Mouse (Mus musculus): Measurements from ENCODE around the gene Rbsn. TPM values are rescaled to one million over a fixed set of nuclear protein-coding genes. Genes with fewer than 3 reads are reported as not detected.

Rbsn gene
- polyA plus RNA-seq, 1 experiment from 2014 or later, result 8.9 TPM

DNA sequence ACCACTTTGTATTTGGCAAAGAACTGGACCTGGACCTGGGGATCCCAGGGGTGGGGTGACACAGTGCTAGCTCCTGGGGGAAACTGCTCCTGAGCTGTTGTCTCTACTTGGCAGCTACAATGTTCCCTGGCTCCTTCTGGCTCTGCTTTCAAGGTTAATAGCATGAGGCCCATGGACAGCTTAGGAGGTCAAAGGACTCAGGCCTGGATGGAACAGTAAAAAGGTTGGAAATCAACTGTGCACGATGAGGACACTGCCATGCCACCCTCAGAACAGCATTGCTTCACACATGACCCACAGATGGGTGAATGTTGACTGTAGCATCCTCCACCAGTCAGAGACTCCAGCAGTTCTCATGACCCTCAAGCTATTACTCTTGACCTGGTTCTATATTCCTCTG, 16.6 kb upstream of the Rbsn start:
- Histone ChIP-seq H3K27me3 (no peaks in the 10 kb centered on the region), H3K4me2 (no peak overlapping the region), H3K36me3 (no peaks in the 10 kb centered on the region), H3K27ac (no peak overlapping the region), H3K4me1 (replicated peaks) (no peaks in the 10 kb centered on the region), H3K9ac (no peak overlapping the region), H3K9me3 (replicated peaks) (no peaks in the 10 kb centered on the region), H3K4me3 (replicated peaks) (no peak overlapping the region)
- DNase-seq, result no peak
- ATAC-seq (ENCODE audit: low read depth), result no peak
- 42% methylated on average over 1 of the region's 1 CpGs for WGBS (ENCODE audit: insufficient replicate concordance)

GRCm38 (mm10) chr6:92229586-92229985, 14.9 kb upstream of the Rbsn start:
- Histone ChIP-seq H3K9me3 (replicated peaks) (no peaks in the 10 kb centered on the region), H3K36me3 (no peaks in the 10 kb centered on the region), H3K4me1 (replicated peaks) (no peaks in the 10 kb centered on the region), H3K27me3 (no peaks in the 10 kb centered on the region), H3K4me2 (no peak overlapping the region), H3K27ac (no peak overlapping the region), H3K4me3 (replicated peaks) (no peak overlapping the region), H3K9ac (no peak overlapping the region)
- WGBS (ENCODE audit: insufficient replicate concordance), result 58% methylated on average over 2 of the region's 2 CpGs
- ATAC-seq (ENCODE audit: low read depth) (no peak), DNase-seq (no peak)

DNA sequence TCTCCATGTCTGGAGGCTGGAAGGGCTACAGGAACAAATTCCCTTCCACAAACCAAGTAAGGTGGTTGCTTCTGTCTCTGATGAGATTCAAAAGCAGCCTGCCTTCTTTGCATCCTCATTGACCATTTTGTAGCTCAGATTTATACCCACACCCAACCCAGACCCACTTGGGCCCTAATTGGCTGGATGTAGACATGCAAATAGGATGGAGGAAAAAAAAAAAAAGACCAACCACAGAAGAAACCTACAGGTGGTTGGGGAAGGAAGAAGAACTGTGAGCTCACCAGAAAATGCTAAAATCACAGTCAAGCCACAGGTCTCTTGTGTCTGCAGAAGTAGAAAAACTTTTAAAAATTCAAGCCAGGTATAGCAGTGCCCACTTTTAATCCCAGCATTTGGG, 14.4 kb upstream of the Rbsn start:
- ATAC-seq (ENCODE audit: low read depth) (no peak), DNase-seq (no peak)
- Histone ChIP-seq H3K4me3 (replicated peaks) (no peak overlapping the region), H3K9ac (no peak overlapping the region), H3K27ac (no peak overlapping the region), H3K36me3 (no peaks in the 10 kb centered on the region), H3K27me3 (no peaks in the 10 kb centered on the region), H3K9me3 (replicated peaks) (no peaks in the 10 kb centered on the region), H3K4me1 (replicated peaks) (no peaks in the 10 kb centered on the region), H3K4me2 (no peak overlapping the region)

GRCm38 (mm10) chr6:92224981-92225380, 10.3 kb upstream of the Rbsn start:
- ATAC-seq (ENCODE audit: low read depth) (no peak), DNase-seq (no peak)
- Histone ChIP-seq H3K36me3 (no peaks in the 10 kb centered on the region), H3K27me3 (no peaks in the 10 kb centered on the region), H3K4me2 (no peak overlapping the region), H3K4me1 (replicated peaks) (no peaks in the 10 kb centered on the region), H3K9ac (no peak overlapping the region), H3K9me3 (replicated peaks) (no peaks in the 10 kb centered on the region), H3K4me3 (replicated peaks) (no peak overlapping the region), H3K27ac (no peak overlapping the region)
- 53% methylated on average over 1 of the region's 1 CpGs for WGBS (ENCODE audit: insufficient replicate concordance)

- no peak overlapping the region for H3K4me3 ChIP-seq (replicated peaks)
- H3K4me2 ChIP-seq, result no peak overlapping the region
- 66% methylated on average over 3 of the region's 3 CpGs for WGBS (ENCODE audit: insufficient replicate concordance)
- no peaks in the 10 kb centered on the region for H3K4me1 ChIP-seq (replicated peaks)
- H3K27me3 ChIP-seq, result no peaks in the 10 kb centered on the region
- DNase-seq, result no peak
- H3K36me3 ChIP-seq, result no peaks in the 10 kb centered on the region
- H3K9ac ChIP-seq, result no peak overlapping the region
- ATAC-seq (ENCODE audit: low read depth), result 0 out of 2 replicates have a peak, but pooled peaks have one; percentile 11
- no peaks in the 10 kb centered on the region for H3K9me3 ChIP-seq (replicated peaks)
- no peak overlapping the region for H3K27ac ChIP-seq
Measured at GRCm38 (mm10) chr6:92222021-92222420, 7.3 kb upstream of the Rbsn start.

GRCm38 (mm10) chr6:92221604-92222003, 6.9 kb upstream of the Rbsn start:
- ATAC-seq (ENCODE audit: low read depth), result peak; percentile 54; the same call in 1 of the 2 replicates
- Histone ChIP-seq H3K27ac (no peak overlapping the region), H3K27me3 (no peaks in the 10 kb centered on the region), H3K4me2 (no peak overlapping the region), H3K9ac (no peak overlapping the region), H3K9me3 (replicated peaks) (no peaks in the 10 kb centered on the region), H3K36me3 (no peaks in the 10 kb centered on the region), H3K4me1 (replicated peaks) (no peaks in the 10 kb centered on the region), H3K4me3 (replicated peaks) (no peak overlapping the region)
- 63% methylated on average over 6 of the region's 6 CpGs for WGBS (ENCODE audit: insufficient replicate concordance)
- no peak for DNase-seq

DNA sequence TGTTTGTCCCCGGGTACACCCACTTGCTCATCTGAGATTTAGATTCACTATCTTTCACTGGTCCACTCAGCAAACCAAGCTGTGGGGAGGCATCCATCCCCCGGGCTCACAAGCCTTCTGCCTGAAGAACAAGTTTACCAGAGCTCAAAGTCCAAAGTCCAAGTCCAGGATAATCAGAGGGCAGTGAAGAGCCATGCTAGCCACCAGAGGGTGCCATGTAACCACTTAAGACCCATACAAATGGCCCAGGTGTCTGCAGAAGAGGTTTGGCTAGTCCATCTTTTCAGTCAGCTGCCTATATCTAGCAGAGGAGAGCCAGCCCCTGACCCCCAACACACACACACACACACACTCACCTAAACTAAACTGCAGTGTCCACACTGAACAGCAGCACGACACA, 4.7 kb upstream of the Rbsn start:
- Histone ChIP-seq H3K27me3 (no peaks in the 10 kb centered on the region), H3K9ac (no peak overlapping the region), H3K4me2 (no peak overlapping the region), H3K9me3 (replicated peaks) (no peaks in the 10 kb centered on the region), H3K4me1 (replicated peaks) (peaks cover 9% of the 10 kb centered on the region), H3K4me3 (replicated peaks) (no peak overlapping the region), H3K27ac (no peak overlapping the region), H3K36me3 (no peaks in the 10 kb centered on the region)
- ATAC-seq (ENCODE audit: low read depth) (no peak), DNase-seq (peak; percentile 8)
- 36% methylated on average over 3 of the region's 3 CpGs for WGBS (ENCODE audit: insufficient replicate concordance)

GRCm38 (mm10) chr6:92214055-92214772, 511 bp downstream of the Rbsn start:
- DNase-seq (peak; percentile 18), ATAC-seq (ENCODE audit: low read depth) (peak; percentile 70)
- peak overlapping the region; percentile 93 for H3K9ac ChIP-seq
- peak overlapping the region; percentile 97 for H3K4me3 ChIP-seq (replicated peaks)
- peak overlapping the region; percentile 95 for H3K4me2 ChIP-seq
- H3K4me1 ChIP-seq (replicated peaks), result peaks cover 29% of the 10 kb centered on the region
- no peaks in the 10 kb centered on the region for H3K9me3 ChIP-seq (replicated peaks)
- H3K27ac ChIP-seq, result peak overlapping the region; percentile 88
- no peaks in the 10 kb centered on the region for H3K27me3 ChIP-seq
- under 1% methylated on average over 46 of the region's 48 CpGs for WGBS (ENCODE audit: insufficient replicate concordance)
- peaks cover 17% of the 10 kb centered on the region for H3K36me3 ChIP-seq

DNA sequence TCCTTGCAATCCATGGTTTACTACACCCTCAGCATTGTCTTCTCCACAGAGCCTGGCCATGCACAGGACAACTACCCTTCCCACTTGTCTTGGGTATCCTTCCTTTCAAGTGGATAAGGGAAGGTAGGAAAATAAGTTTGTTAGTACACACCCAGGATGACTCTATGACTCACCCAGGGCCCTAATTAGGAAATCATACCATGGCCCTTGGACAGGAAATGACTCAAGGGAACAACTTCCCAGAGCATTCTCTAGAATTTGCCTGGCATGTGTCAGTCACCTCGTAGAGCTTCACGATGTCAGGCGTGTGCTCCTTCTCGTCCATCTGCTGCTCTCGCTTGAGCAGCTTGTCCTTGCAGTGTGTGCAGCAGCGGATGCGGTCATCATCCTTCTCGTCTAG, 15.3 kb downstream of the Rbsn start:
- 81% methylated on average over 8 of the region's 8 CpGs for WGBS (ENCODE audit: insufficient replicate concordance)

DNA sequence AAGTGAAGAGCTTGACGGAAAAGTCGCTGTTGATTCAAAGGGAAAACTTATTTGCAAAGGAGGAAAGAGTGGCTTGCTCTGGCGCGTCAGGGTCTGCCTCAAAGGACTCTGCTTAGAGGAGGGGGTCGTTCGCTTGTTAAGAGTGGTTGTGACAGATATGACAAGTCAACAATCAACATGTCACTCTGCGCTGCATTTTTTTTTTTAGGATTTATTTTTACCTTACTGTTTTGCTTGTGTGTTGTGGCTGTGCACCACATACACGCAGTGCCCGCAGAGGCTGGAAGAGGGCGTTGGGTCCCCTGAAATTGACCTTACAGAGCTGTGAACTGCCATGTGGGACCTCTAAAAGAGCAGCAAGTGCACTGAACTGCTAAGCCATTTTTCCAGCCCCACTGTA, 30.5 kb downstream of the Rbsn start:
- Histone ChIP-seq H3K36me3 (peaks cover 44% of the 10 kb centered on the region), H3K4me1 (replicated peaks) (peaks cover 36% of the 10 kb centered on the region), H3K27me3 (no peaks in the 10 kb centered on the region), H3K9me3 (replicated peaks) (no peaks in the 10 kb centered on the region), H3K4me3 (replicated peaks) (peak overlapping the region; percentile 90), H3K4me2 (peak overlapping the region; percentile 86), H3K9ac (peak overlapping the region; percentile 91), H3K27ac (0 out of 2 replicates have a peak overlapping the region, but pooled peaks have one; percentile 64)
- WGBS (ENCODE audit: insufficient replicate concordance), result 2% methylated on average over 10 of the region's 10 CpGs
- DNase-seq (peak; percentile 18), ATAC-seq (ENCODE audit: low read depth) (peak; percentile 55)

More for the DNA sequence above, 15.3 kb downstream of the Rbsn start:
- no peak for ATAC-seq (ENCODE audit: low read depth)
- Histone ChIP-seq H3K27ac (no peak overlapping the region), H3K27me3 (no peaks in the 10 kb centered on the region), H3K4me2 (no peak overlapping the region), H3K4me1 (replicated peaks) (peaks cover 6% of the 10 kb centered on the region; the same call in 1 of the 2 replicates), H3K4me3 (replicated peaks) (no peak overlapping the region), H3K9me3 (replicated peaks) (no peaks in the 10 kb centered on the region), H3K36me3 (peaks cover 75% of the 10 kb centered on the region), H3K9ac (no peak overlapping the region)
- no peak for DNase-seq

GRCm38 (mm10) chr6:92183621-92184131, 31.0 kb downstream of the Rbsn start, which contains the start of gene Mrps25:
TSS of gene Mrps25 (minus strand) at chr6:92184033.
- H3K36me3 ChIP-seq, result peaks cover 44% of the 10 kb centered on the region
- peak within 1 kb of the TSS; percentile 91 for H3K9ac ChIP-seq
- H3K4me2 ChIP-seq, result peak within 1 kb of the TSS; percentile 86
- WGBS (ENCODE audit: insufficient replicate concordance), result under 1% methylated on average over 42 of the region's 42 CpGs
- ATAC-seq (ENCODE audit: low read depth) (peak; percentile 92), DNase-seq (peak; percentile 55)
- H3K27ac ChIP-seq, result peak within 1 kb of the TSS; percentile 64
- H3K27me3 ChIP-seq, result no peaks in the 10 kb centered on the region
- H3K4me1 ChIP-seq (replicated peaks), result peaks cover 36% of the 10 kb centered on the region
- H3K4me3 ChIP-seq (replicated peaks), result peak within 1 kb of the TSS; percentile 90
- H3K9me3 ChIP-seq (replicated peaks), result no peaks in the 10 kb centered on the region

GRCm38 (mm10) chr6:92176450-92176849, 38.3 kb downstream of the Rbsn start:
- Histone ChIP-seq H3K4me1 (replicated peaks) (peaks cover 11% of the 10 kb centered on the region), H3K36me3 (peaks cover 84% of the 10 kb centered on the region), H3K4me3 (replicated peaks) (no peak overlapping the region), H3K27me3 (no peaks in the 10 kb centered on the region), H3K9ac (no peak overlapping the region), H3K9me3 (replicated peaks) (no peaks in the 10 kb centered on the region), H3K4me2 (no peak overlapping the region), H3K27ac (no peak overlapping the region)
- 85% methylated on average over 1 of the region's 1 CpGs for WGBS (ENCODE audit: insufficient replicate concordance)
- DNase-seq (no peak), ATAC-seq (ENCODE audit: low read depth) (no peak)
